Mouse (Mus musculus): ENCODE measurements around the gene Hoxb4.

DNA sequence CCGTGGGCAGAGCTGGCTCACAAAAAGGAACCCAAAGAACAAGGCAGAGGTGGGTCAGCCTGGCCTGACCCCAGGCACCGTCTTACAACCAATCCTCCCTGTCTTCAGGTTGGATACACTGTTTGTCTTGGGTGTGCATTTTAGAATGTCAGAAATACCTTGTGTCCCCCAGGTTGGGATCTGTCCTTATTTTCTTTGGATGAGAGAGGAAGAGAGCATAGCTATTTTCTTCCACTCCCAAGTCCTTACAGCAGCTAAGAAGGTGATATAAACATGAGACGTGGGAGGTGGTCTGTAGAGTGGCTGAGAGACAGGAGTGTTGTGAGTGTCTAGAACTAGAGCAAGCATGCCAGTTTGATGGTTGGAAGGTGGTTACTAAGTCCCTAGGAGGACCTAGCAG is 20.6 kb upstream of the Hoxb4 start:
- no peak for TF ChIP-seq POLR2A (IDR thresholded peaks at IDR 0.05; ENCODE audit: control insufficient read depth, extremely low read depth, insufficient read depth, low read length, poor library complexity)
- TF ChIP-seq CTCF (IDR thresholded peaks at IDR 0.05; ENCODE audit: borderline replicate concordance, control insufficient read depth, extremely low read depth, insufficient read depth, low read length, poor library complexity) = no peak
